Mouse (Mus musculus): ENCODE measurements around the gene Uvrag.

GRCm38 (mm10) chr7:98937079-98937813 is 203.7 kb downstream of the Uvrag start:
- TF ChIP-seq CTCF (IDR thresholded peaks at IDR 0.05; ENCODE audit: borderline replicate concordance, control insufficient read depth, extremely low read depth, insufficient read depth, low read length, poor library complexity) (no peak), POLR2A (IDR thresholded peaks at IDR 0.05; ENCODE audit: control insufficient read depth, extremely low read depth, insufficient read depth, low read length, poor library complexity) (no peak)

Data from thymus, adult 2 months (tissue).